Mouse (Mus musculus) CH12.LX (cell line): Measurements from ENCODE around the gene Cox19. TPM values are rescaled to one million over a fixed set of nuclear protein-coding genes. Genes with fewer than 3 reads are reported as not detected.
A peak's percentile ranks its signal among the peaks of the same experiment; 100 is the strongest.

Experiments
- DNase-seq: peaks from one replicate; pipeline ENCODE4 v3.0.0-alpha.2; 2013; ENCODE audit errors: extremely low read depth
- H3K27ac ChIP-seq: 2 replicates; pipeline ENCODE4 v1.5.1; 2012; ENCODE audit warnings: low read depth, mild to moderate bottlenecking, control low read depth, moderate library complexity; ENCODE audit not compliant: insufficient read depth
- H3K27me3 ChIP-seq: replicated peaks from 2 replicates; pipeline ENCODE3; 2012; ENCODE audit warnings: inconsistent platforms
- H3K36me3 ChIP-seq, 2 experiments: replicated peaks in 1 of 2; 2 replicates each; pipeline versions ENCODE3 to v1.6.1; 2012; ENCODE audit warnings: inconsistent platforms in 1 of 2, low read length in 1 of 2, mild to moderate bottlenecking in 1 of 2, mixed read lengths in 1 of 2, moderate library complexity in 1 of 2; ENCODE audit not compliant: control insufficient read depth in 1 of 2, insufficient read depth in 1 of 2
- H3K4me1 ChIP-seq, 2 experiments: 2 replicates each; pipeline ENCODE4 v1.6.1; 2012; ENCODE audit warnings: inconsistent platforms in 1 of 2, moderate library complexity in 1 of 2; ENCODE audit not compliant: insufficient read depth in 2 of 2, control insufficient read depth in 1 of 2
- H3K4me2 ChIP-seq: 2 replicates; pipeline ENCODE4 v1.6.1; 2012; ENCODE audit warnings: low read depth, mild to moderate bottlenecking, control low read depth; ENCODE audit not compliant: poor library complexity, insufficient read depth, severe bottlenecking
- H3K4me3 ChIP-seq, 3 experiments: fragments of 150-350 bp in 1 of 3; sonication (generic) in 1 of 3; replicated peaks in 1 of 3; 2 replicates each; pipeline versions ENCODE3 to v1.5.1; 2011 to 2012; ENCODE audit warnings: low read depth in 2 of 3, low read length in 2 of 3, mild to moderate bottlenecking in 2 of 3, moderate library complexity in 2 of 3, control low read depth in 1 of 3, improper control_type of control experiment in 1 of 3, inconsistent platforms in 1 of 3, mixed read lengths in 1 of 3; ENCODE audit not compliant: poor library complexity in 1 of 3
- H3K79me2 ChIP-seq: replicated peaks from 2 replicates; pipeline ENCODE4 v1.6.1; 2012; ENCODE audit warnings: mild to moderate bottlenecking, moderate library complexity; ENCODE audit not compliant: control insufficient read depth, poor library complexity, insufficient read depth, severe bottlenecking; ENCODE audit errors: extremely low read depth
- H3K9ac ChIP-seq: 2 replicates; pipeline ENCODE4 v1.6.1; 2012; ENCODE audit warnings: low read depth, mild to moderate bottlenecking, control low read depth, moderate library complexity; ENCODE audit not compliant: insufficient read depth
- H3K9me3 ChIP-seq: replicated peaks from 2 replicates; pipeline ENCODE3; 2012; ENCODE audit warnings: low read length, inconsistent platforms, mixed read lengths
- BHLHE40 ChIP-seq: IDR thresholded peaks from 2 replicates; pipeline ENCODE4 v1.6.1; 2011; ENCODE audit warnings: mild to moderate bottlenecking, low read depth, low read length, improper control_type of control experiment
- EP300 ChIP-seq: IDR thresholded peaks from 2 replicates; pipeline ENCODE4 v1.6.1; 2011; ENCODE audit warnings: low read length, improper control_type of control experiment
- ETS1 ChIP-seq: conservative IDR thresholded peaks from 2 replicates; pipeline ENCODE4 v1.6.1; 2012; ENCODE audit warnings: low read depth, mild to moderate bottlenecking, inconsistent platforms, low read length, improper control_type of control experiment, moderate library complexity
- GABPA ChIP-seq: IDR thresholded peaks from 2 replicates; pipeline ENCODE4 v1.6.1; 2012; ENCODE audit warnings: low read depth, low read length, improper control_type of control experiment, inconsistent platforms; ENCODE audit not compliant: insufficient replicate concordance
- HCFC1 ChIP-seq: IDR thresholded peaks from 2 replicates; pipeline ENCODE4 v1.6.1; 2012; ENCODE audit warnings: low read depth, mild to moderate bottlenecking, inconsistent platforms, low read length, improper control_type of control experiment
- JUND ChIP-seq: conservative IDR thresholded peaks from 2 replicates; pipeline ENCODE4 v1.6.1; 2011; ENCODE audit warnings: low read depth, low read length, improper control_type of control experiment
- MYC ChIP-seq: IDR thresholded peaks from 2 replicates; pipeline ENCODE4 v1.6.1; 2011; ENCODE audit warnings: low read depth, mild to moderate bottlenecking, improper control_type of control experiment, low read length
- PAX5 ChIP-seq: IDR thresholded peaks from 2 replicates; pipeline ENCODE4 v1.6.1; 2012; ENCODE audit warnings: low read length, inconsistent platforms, mixed read lengths
- POLR2A ChIP-seq: IDR thresholded peaks from 2 replicates; pipeline ENCODE4 v1.6.1; 2011; ENCODE audit warnings: low read depth, mild to moderate bottlenecking, improper control_type of control experiment, low read length
- POLR2AphosphoS2 ChIP-seq: IDR thresholded peaks from 2 replicates; pipeline ENCODE4 v1.6.1; 2011; ENCODE audit warnings: low read depth, low read length, improper control_type of control experiment
- UBTF ChIP-seq: IDR thresholded peaks from 2 replicates; pipeline ENCODE4 v1.6.1; 2012; ENCODE audit warnings: low read depth, mild to moderate bottlenecking, inconsistent platforms, low read length, improper control_type of control experiment, moderate library complexity
- dilution Hi-C: fragments of 300-500 bp; cut with MboI; formaldehyde crosslinking; loops from 2 replicates; pipeline ENCODE4 v1.14.3; 2020; ENCODE audit warnings: low sequenced_read_pairs; ENCODE audit not compliant: extremely low pct_unique_long_range_greater_than_20kb, extremely low pct_ligation_motif_present
- in situ Hi-C: fragments of 300-500 bp; cut with MboI; formaldehyde crosslinking; loops from 3 replicates; pipeline ENCODE4 v1.14.3; 2019; ENCODE audit warnings: low sequenced_read_pairs, low pct_ligation_motif_present, low pct_unique_long_range_greater_than_20kb, mixed read lengths
- polyA plus RNA-seq: library from polyadenylated mRNA; unstranded; fragments of >175 nt; gene quantifications from 2 replicates; pipeline ENCODE4 v1.2.1, GENCODE M21; 2012; ENCODE audit warnings: low read depth; ENCODE audit not compliant: insufficient read length
- total RNA-seq, 2 experiments: library from RNA; depleted of rRNA; stranded (reverse); fragments of 300-350 nt in 1 of 2; fragments of >200 nt in 1 of 2; gene quantifications; 2 replicates each; pipeline ENCODE4 v1.2.3; 2012 to 2014

Gene Cox19
- total RNA-seq (2012; rRNA removed) (30.1 and 38.8 TPM in 2 replicates), total RNA-seq (2014; rRNA removed) (32.1 and 32.3 TPM in 2 replicates), polyA plus RNA-seq (70.1 and 74.0 TPM in 2 replicates)

DNA sequence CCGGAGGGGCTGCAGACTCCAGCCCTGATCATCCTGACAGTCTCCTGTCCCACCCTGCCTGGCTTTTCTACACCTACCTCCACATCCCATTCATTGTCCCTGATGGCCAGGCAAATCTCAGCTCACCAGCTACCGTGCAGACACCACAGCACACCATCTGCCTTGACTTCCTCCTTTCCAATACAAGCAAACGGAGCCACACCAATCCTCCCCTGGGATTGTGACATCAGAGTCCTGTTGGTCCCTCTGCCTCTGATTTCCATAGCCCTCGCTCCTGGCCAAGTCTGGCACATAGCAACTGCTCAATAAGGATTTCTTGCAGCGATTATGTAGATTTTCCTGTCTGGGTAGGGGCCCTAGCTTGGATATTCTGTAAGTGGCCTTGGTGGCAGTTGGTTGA, at the start of gene Cox19:
Cox19 (minus strand) TSS at position 285 of the 400 bp plus-strand sequence.
- Histone ChIP-seq H3K27me3 (peaks cover 8% of the 10 kb centered on the region), H3K4me2 (peak within 1 kb of the TSS; percentile 27; the same call in 1 of the 2 replicates)
- TF ChIP-seq PAX5 (no peak), POLR2AphosphoS2 (no peak), UBTF (no peak)
- TF ChIP-seq, all 38 proteins: peak for 0
- in situ Hi-C loops = loop anchor here (25.0 kb wide), 1 partner anchor 111 kb away; the partner anchor contains the start of gene 3110082I17Rik
- peaks cover 18 to 26% of the 10 kb centered on the region in 2 experiments for H3K4me1 ChIP-seq
- peak; percentile 74 for DNase-seq
- dilution Hi-C loops = no loop called here
- no peaks in the 10 kb centered on the region for H3K9me3 ChIP-seq
- H3K36me3 ChIP-seq = no peaks in the 10 kb centered on the region
- no peak within 1 kb of the TSS for H3K9ac ChIP-seq
- no peak within 1 kb of the TSS for H3K4me3 ChIP-seq
- no peak within 1 kb of the TSS for H3K27ac ChIP-seq
- no peaks in the 10 kb centered on the region for H3K79me2 ChIP-seq

DNA sequence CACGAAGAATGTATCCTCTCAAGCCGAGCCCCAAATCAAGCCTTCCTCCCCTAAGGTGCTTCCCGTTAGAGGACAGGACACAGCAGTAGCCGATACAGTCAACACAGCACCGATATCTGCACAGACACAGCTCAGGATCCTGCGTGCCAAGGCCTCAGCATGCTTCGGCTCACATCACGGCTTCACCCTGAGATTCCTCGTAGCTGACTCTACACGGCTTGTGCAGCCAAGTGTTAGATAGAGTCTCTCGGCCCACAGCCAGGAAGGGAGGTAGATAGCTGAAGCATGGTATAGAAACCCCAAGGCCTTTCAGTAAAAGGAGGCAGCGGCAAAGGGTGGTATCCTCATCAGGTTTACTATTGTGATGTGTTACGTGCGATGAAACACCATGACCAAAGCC, 48.8 kb upstream of the Cox19 start:
- Histone ChIP-seq H3K4me2 (no peak overlapping the region), H3K27me3 (no peaks in the 10 kb centered on the region), H3K27ac (no peak overlapping the region), H3K36me3 (peaks cover 0 to 50% of the 10 kb centered on the region in 2 experiments), H3K9me3 (no peaks in the 10 kb centered on the region), H3K4me3 (no peak overlapping the region), H3K9ac (no peak overlapping the region), H3K79me2 (no peaks in the 10 kb centered on the region), H3K4me1 (peaks cover 12 to 55% of the 10 kb centered on the region in 2 experiments)
- no peak for TF ChIP-seq GABPA
- no peak for TF ChIP-seq MYC
- no peak for TF ChIP-seq ETS1
- no peak for TF ChIP-seq JUND
- in situ Hi-C loops = no loop called here
- dilution Hi-C loops = no loop called here
- no peak for DNase-seq

DNA sequence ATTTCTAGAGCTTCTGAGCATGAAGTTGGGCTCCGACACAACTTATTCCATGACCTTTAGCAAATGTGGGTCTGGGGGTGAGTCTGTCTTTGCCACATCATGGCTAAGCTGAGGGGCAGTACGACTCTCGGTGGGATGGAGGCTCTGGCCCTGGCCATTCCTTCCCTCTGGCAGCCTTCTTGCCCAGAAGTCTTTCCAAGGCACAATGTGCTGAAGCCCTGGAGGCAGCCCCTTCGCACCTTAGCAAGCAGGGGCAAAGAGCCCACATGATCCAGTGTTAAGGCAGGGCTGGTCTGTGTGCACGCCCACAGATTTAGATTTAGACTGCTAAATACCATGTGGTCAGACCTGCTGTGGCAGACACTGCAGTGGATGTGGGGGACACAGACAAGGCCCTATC, 47.6 kb upstream of the Cox19 start:
- dilution Hi-C loops (no loop called here), in situ Hi-C loops (no loop called here)
- Histone ChIP-seq H3K9me3 (no peaks in the 10 kb centered on the region), H3K4me3 (no peak overlapping the region), H3K27me3 (no peaks in the 10 kb centered on the region), H3K36me3 (peaks cover 0 to 47% of the 10 kb centered on the region in 2 experiments), H3K9ac (no peak overlapping the region), H3K4me1 (peaks cover 11 to 43% of the 10 kb centered on the region in 2 experiments), H3K4me2 (no peak overlapping the region), H3K79me2 (no peaks in the 10 kb centered on the region), H3K27ac (no peak overlapping the region)
- TF ChIP-seq POLR2AphosphoS2 (no peak), EP300 (no peak), POLR2A (no peak), BHLHE40 (no peak), HCFC1 (no peak)
- no peak for DNase-seq
